Mouse (Mus musculus): Measurements from ENCODE around the gene Zfp966. TPM values are rescaled to one million over a fixed set of nuclear protein-coding genes. Genes with fewer than 3 reads are reported as not detected.
"Not testable (repeated sequence)": the region's sequence is repeated elsewhere in the genome, so short reads cannot be mapped to it uniquely, and the experiment has no call there.

Gene Zfp966
- polyA plus RNA-seq (2015; fragmentation: Nextera tagmentation; extraction: Ambion mirVana) = 3.2 and 3.3 TPM in 2 replicates

DNA sequence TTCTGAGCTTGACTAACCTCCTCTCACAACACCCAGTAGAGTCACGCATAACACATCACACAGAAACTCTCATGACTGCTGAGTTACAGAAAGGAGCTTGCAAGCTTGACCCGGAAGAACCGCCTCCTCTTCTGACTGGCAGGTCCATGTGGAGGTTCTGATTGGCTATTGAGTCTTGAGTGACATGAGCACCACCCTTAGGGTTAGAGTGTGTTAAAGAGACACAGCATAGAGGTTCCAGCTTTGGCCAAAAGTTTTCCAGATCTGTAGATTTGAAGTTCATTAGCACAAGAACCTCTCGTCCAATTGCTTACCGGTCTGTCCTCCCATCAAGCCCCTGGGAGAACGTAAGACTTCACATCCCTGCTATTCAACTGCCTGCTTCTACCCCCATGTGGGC is at the start of gene Zfp966:
TSS of gene Zfp966 (minus strand) at position 101 of the 400 bp plus-strand sequence.
- not testable (repeated sequence) for H3K9ac ChIP-seq; H3K4me3 ChIP-seq; H3K27ac ChIP-seq; H3K4me1 ChIP-seq; H3K36me3 ChIP-seq; ATAC-seq (ENCODE audit: low FRiP score, low read depth); H3K4me2 ChIP-seq (replicated peaks); H3K27me3 ChIP-seq; H3K9me3 ChIP-seq
- no CpG with 5 or more reads among the region's 6 CpGs for WGBS

DNA sequence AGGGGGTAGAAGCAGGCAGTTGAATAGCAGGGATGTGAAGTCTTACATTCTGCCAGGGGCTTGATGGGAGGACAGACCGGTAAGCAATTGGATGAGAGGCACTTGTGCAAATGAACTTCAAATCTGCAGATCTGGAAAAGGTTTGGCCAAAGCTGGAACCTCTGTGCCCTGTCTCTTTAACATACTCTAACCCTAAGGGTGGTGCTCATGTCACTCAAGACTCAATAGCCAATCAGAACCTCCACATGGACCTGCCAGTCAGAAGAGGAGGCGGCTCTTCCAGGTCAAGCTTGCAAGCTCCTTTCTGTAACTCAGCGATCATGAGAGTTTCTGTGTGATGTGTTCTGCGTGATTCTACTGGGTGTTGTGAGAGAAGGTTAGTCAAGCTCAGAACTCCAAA is 34.1 kb upstream of the Zfp966 start, which contains the start of gene Gm2026:
TSS of gene Gm2026 (plus strand) at position 301 of the 400 bp plus-strand sequence.
- H3K27me3 ChIP-seq; H3K9me3 ChIP-seq; H3K9ac ChIP-seq; H3K4me2 ChIP-seq (replicated peaks); ATAC-seq (ENCODE audit: low FRiP score, low read depth); H3K36me3 ChIP-seq; H3K4me1 ChIP-seq; H3K4me3 ChIP-seq; H3K27ac ChIP-seq: not testable (repeated sequence)
- WGBS = no CpG with 5 or more reads among the region's 4 CpGs

DNA sequence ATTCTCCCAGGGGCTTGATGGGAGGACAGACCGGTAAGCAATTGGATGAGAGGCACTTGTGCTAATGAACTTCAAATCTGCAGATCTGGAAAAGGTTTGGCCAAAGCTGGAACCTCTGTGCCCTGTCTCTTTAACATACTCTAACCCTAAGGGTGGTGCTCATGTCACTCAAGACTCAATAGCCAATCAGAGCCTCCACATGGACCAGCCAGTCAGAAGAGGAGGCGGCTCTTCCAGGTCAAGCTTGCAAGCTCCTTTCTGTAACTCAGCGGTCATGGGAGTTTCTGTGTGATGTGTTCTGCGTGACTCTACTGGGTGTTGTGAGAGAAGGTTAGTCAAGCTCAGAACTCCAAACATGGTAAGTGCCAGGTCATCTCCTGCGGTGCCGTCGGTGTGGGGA is 61.9 kb downstream of the Zfp966 start, which contains the start of gene Gm6710:
TSS of gene Gm6710 (plus strand) at position 196 of the 400 bp plus-strand sequence.
- H3K27ac ChIP-seq; H3K36me3 ChIP-seq; H3K9ac ChIP-seq; H3K27me3 ChIP-seq; ATAC-seq (ENCODE audit: low FRiP score, low read depth); H3K4me3 ChIP-seq; H3K9me3 ChIP-seq; H3K4me2 ChIP-seq (replicated peaks); H3K4me1 ChIP-seq: not testable (repeated sequence)
- no CpG with 5 or more reads among the region's 7 CpGs for WGBS

Other genes starting within 250 kb of the Zfp966 start
- 20.3 and 22.5 TPM in 2 replicates for gene Zfp969, start 227.5 kb downstream of the Zfp966 start, polyA plus RNA-seq (2015; fragmentation: Nextera tagmentation; extraction: Ambion mirVana)
- gene Gm2007, start 189.6 kb downstream of the Zfp966 start, polyA plus RNA-seq (2015; fragmentation: Nextera tagmentation; extraction: Ambion mirVana) = not detected in 2 replicates
- 5.2 TPM in 1 of 2 replicates, not detected in the other for gene Gm14288, start 130.0 kb downstream of the Zfp966 start, polyA plus RNA-seq (2015; fragmentation: Nextera tagmentation; extraction: Ambion mirVana)
- 19.6 and 25.2 TPM in 2 replicates for gene Gm6710, start 61.9 kb downstream of the Zfp966 start, polyA plus RNA-seq (2015; fragmentation: Nextera tagmentation; extraction: Ambion mirVana)
- gene Gm2026, start 34.2 kb upstream of the Zfp966 start, polyA plus RNA-seq (2015; fragmentation: Nextera tagmentation; extraction: Ambion mirVana) = 26.4 and 33.8 TPM in 2 replicates
- gene Gm2004, start 218.7 kb upstream of the Zfp966 start, polyA plus RNA-seq (2015; fragmentation: Nextera tagmentation; extraction: Ambion mirVana) = 1.0 TPM in 1 of 2 replicates, not detected in the other

All from limb, embryonic 13.5 days (tissue).